Mouse (Mus musculus) mature B cell (primary cell): ENCODE data around the gene Cfap45.

ENCODE experiments used
- in situ Hi-C: fragments of 300-500 bp; cut with MboI; formaldehyde crosslinking; loops from 2 replicates; pipeline ENCODE4 v1.14.3; 2019

The Cfap45 gene

DNA sequence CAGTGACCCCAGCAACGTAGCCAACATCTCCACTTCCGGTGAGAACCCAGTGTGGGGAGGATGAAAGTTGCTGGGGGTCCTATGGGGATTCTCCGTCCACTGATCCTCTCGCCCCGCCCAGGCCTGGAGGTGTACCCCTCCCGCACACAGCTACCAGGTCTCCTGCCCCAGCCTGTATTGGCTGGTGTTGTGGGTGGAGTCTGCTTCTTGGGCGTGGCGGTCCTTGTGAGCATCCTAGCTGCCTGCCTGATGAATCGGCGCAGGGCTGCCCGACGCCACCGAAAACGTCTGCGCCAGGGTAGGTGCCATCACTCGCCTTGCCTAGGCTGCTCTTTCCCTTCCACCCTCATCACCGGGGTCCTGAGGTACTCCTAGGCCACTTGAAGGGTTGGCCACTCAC lies 24.6 kb upstream of the Cfap45 start:
- in situ Hi-C loops = no loop called here

DNA sequence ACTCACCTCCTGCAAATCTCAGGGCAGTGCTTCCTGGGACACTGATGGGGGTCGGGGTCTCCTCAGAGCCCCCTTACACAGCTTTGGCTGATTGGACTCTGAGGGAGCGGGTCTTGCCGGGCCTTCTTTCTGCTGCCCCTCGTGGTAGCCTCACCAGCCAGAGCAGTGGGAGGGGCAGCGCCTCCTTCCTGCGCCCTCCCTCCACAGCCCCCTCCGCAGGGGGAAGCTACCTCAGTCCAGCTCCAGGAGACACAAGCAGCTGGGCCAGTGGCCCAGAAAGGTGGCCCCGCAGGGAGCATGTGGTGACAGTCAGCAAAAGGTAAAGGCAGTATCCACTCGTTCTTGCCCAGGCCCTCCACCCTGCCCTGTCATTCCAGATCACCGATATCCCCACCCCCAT lies 23.2 kb upstream of the Cfap45 start:
- in situ Hi-C loops = no loop called here

DNA sequence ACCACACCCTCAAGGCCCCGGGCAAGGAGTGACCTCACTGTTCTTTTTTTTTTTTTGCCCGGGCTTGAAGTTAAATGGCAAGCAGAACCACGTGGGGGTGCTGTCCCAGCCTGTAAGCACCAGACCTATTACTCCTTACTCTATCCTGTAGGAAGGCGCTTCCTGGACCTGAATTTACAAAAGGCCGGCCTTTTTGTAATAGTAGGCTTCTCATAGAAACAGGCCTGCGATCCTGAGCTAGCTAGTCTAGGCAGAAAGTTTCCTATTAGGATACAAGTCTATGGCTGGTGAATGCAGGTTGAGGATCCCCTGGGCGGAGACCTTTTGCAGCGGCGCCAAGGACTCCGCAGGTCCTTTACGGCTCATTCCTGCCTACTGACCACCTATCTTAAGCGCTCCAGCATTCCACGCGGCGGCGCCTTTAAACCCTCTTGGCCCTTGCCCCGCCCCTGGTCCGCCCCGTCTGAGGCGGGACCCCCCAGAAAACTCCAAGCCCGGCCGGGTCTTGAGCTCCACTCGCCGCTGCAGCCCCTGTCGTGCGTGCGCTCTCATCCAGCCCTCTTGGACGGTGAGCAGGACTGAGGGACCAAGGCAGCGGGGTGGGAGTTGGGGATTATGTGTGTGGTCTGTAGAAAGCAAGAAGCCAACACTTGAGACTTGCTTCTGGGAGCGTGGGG lies 20.7 kb upstream of the Cfap45 start, which contains the start of gene Tagln2:
TSS of gene Tagln2 (plus strand) at position 283 of the 677 bp plus-strand sequence.
- in situ Hi-C loops = no loop called here

DNA sequence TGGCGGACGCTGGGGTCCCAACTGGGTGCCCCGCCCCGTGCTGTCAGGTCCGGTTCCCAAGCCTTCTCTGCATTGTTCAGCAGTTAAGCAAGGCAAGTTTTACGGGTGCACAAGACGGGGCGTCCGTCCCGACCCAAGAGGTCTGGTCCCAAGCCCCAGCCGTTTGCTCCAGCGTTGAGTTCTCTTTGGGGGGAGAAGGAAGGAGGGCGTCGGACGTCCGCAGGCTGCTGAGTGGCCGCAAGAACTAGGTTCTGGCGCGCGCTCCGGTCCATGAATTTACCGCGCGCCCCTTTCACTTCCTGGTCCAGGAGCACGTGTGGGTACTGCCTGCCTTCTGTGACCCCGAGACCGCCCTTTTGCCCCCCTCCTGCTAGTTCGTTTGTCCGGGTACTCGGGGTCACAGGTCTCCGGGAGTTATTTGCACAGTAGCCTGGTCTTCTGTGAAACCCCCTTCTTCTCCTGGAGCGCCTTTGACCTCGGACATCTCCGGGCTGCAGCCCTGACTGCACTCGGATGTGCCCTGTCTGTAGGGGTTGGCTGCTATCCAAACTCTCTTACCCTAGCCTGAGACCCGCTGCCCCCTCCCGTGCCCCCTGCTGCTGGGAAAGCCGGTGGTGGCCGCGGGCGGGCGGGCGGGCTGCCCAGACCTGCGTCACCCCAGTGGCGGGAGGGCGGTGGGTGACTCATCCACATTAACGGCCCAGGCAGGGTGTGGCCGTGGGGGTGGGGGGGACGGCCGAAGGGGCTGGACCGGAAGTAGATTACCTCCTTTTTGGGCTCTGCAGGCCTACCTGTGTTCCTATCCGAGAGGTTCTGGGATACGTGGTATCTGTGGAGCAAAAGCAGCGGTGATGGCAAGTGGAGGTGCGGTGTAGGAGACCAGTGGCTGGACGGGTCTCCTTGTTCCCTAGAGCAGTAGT lies 19.9 kb upstream of the Cfap45 start:
- in situ Hi-C loops = no loop called here

DNA sequence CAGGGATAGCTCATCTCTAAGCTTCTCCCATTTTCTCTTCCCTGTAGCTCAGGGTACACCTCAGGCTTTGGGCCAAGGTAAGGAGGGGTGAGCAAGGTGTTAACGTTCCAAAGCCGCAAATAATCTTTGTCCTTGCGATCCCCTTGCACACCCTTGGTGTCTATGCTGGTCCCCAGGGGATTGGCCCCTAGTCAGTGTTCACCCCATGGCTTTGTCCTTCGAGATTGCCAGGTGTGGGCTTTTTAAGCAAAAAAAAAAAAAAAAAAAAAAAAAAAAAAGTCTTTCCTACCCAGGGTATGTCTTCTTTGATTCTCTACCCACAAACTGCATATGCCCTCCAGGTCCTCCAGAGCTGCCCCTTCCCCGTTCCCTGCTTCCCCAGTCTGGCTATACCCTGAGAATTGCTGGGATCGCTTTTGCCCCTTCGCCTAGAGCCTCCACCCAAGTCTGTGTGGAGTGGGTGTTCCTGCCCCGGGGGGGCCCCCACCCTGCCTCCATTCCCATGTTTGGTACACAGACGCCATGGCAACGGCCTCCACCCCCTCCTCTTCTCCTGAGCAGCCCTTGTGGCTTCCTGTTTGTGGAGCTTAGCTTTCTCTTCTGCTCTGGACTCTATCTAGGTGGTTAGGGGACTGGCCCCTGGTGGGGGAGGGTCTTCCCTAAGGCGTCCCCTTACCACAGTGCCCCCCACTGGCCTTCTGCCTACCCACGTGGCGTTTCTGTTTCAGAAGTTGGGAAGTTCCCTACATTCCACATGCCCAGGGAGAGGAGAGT lies 19.0 kb upstream of the Cfap45 start:
- in situ Hi-C loops = no loop called here

DNA sequence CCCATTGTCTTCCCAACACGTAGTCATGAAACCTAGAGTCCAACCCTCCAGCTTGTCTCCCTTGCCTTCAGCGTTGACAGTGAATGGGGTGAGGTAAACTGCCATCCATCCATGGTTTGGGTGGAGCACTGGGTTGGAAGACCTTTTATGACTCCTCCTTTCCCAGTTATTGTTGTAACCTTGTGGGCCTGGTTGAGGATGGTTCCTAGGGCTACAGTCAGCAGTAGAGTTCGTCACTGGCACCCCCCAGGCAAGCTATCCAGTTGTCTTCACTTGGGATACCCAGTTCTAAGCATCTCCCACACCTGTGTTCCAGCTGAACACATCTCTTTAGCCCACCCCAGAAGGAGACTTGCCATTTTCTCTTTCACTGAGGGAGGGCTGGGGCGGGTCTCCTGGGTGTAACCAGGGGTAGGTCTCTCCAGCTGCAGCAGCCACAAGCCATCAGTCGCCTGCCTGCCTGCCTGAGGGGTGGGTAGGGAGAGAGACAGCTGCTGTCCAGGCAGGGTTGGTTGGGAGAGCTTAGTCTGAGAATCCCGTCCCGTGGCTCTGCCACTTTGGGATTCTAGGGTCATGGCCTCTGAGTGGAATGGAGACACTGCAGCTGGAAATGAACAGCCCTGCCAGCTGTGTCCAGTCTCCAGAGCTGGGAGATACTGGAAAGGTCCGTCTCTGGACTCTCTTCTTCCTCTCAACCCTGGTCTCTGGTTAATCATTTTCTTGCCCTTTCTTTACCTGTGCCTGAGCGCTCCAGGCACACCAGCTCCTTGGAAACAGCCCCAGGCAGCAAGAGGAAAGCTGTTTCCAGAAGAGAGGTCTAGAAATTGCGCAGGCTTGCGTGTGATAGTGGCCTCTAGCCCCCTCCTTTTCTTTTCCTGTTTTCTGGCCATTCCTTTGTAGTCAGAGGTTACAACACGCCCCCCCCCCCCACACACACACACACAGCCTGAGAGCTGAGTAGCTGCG lies 18.2 kb upstream of the Cfap45 start:
- in situ Hi-C loops = no loop called here

DNA sequence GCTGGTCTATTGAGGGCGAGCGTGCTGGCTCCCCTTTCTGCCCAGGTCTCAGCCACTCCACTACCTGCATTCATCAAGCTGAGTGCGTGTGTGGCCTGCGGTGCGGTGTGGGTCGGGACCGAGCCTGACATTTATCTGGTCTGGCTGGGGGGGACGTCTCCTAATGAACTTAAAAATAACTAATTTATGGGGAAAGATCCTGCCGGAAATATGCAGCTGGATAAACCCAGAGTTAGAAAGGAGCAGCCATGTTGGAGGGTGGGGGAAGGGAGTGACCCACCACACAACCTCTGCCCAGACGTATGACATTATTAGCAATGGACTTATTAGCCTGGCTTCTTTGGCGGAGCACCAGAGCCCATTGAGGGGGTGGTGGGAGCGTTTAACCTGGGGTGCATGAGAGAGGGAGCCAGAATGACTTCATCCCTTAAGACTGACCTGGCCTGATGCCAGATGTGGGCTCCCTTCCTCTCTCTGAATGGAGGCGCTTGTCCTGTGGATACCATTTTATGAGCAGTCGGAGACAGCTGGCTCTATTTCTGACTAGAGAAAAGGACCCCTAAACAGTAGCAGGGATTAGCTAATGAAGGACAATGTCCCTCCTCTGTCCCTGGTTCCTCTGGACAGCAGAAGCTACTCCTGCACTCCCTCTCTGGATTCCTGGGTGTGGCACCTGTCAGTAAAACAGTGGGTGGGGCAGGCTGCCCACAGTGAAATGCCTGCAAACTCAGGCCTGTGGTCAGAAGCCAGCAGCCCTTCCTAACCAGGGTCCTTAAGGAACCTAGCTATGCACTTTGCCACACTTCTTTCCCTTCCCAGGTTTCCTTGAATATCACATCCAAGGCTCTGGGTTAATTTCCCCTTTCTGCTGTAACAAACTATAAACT lies 17.2 kb upstream of the Cfap45 start:
- in situ Hi-C loops = no loop called here

DNA sequence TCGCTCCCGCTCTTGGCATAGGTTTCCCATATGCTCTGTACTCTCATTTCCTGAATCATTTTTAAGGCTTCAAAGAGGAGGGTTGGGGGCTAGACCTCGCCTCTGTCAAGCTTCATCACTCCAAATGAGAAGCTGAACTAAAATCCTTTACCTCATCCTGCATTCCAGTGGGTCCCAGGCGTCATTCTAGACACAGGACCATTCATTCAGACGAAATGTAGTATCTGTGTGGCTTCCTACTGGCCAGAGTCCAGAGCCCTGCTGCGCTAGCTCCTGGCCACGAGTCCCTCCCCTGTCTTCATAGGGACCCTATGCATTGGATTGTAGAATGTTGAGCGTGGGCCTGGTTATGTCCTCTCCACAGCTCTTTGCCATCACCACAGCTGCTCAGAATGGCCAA lies 15.8 kb upstream of the Cfap45 start:
- in situ Hi-C loops = no loop called here

DNA sequence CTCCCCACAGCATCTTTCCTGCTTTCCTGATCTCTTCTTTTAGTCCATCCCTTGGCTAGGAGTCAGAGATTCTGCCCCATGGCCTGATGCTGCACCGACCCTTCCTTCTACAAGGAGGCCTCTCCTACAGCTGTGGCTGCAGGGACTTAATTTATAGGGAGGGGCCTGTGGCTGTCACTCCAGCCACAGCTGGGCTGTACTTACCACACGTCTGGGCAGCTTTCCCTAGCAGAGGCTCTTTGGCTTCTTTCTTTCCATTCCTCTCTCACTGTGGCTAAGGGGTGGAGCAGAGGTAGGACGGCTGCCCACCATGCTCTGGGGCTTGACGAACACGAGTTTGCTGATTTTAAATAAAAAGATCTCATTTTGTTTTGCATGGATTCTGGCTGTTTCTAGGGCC lies 13.6 kb upstream of the Cfap45 start:
- in situ Hi-C loops = no loop called here

DNA sequence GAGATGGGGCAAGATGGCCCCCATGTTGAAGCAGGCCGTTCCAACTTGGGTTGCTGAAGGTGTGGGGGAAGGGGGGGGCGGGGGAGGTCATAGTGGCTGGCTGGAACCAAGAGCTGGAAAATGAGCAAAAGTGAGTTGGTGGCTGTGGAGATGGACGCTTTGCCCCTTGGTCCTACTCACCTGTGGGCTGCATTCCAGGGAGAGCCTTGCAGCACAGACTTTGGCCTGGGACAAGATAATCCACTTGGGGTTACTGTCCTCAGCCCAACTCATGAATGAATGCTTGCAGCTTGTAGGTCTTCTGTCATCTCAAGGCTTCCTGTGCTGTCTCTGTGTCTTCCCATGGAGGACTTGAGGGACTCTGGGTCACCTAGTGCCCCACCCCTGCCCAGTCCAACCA lies 12.9 kb upstream of the Cfap45 start:
- in situ Hi-C loops = no loop called here

DNA sequence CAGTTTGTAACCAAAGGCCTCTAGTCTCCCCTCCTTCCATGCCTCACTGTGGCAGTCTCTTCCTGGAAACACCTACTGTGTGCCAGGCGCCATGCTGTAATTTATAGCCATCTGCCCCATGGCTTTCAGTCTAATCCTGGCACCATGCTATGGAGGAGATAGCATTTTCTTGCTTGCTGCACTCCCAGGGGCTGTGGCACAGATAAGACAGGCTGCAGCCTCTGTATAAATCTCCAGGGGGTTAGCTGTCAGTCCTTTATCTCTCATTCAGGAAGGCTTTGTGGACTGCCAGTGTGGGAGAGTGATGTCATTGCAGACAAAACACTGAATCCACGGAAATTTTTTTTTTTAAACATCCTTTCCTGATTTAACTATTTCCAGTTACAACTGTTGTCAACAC lies 12.4 kb upstream of the Cfap45 start:
- in situ Hi-C loops = no loop called here

DNA sequence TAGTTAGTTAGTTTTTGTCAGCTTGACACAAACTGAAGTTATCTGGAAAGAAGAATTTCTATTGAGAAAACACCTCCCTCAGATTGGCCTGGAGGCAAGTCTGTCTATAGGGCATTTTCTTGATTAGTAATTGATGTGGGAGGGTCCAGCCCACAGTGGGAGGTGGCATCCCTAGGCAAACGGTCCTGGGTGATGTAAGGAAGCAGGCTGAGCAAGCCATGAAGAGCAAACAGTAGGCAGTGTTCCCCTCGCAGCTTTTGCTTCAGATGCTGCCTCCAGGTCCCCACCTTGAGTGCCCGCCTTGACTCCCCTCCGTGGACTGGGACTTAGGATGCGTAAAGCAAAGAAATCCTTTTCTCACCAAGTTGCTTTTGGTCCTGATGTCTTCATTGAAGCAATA lies 11.4 kb upstream of the Cfap45 start:
- in situ Hi-C loops = no loop called here

DNA sequence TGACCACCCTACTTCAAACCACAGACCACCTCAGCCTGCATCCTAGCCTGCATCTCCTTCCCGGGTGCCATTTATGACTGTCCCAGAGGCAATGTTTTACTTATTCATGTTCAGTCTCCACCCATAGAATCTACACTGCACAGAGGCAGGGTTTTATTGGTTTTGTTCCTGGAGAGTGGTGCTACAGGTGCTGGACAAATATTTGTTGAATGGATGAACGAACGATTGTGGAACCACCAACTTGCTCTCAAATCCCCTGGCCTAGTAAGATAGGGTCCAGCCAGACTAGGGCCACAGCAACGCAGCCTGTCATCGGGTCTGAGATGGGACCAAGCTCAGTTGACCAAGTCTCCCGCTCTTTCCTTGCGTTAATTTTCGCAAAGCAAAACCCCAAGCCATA lies 10.6 kb upstream of the Cfap45 start:
- in situ Hi-C loops = no loop called here

DNA sequence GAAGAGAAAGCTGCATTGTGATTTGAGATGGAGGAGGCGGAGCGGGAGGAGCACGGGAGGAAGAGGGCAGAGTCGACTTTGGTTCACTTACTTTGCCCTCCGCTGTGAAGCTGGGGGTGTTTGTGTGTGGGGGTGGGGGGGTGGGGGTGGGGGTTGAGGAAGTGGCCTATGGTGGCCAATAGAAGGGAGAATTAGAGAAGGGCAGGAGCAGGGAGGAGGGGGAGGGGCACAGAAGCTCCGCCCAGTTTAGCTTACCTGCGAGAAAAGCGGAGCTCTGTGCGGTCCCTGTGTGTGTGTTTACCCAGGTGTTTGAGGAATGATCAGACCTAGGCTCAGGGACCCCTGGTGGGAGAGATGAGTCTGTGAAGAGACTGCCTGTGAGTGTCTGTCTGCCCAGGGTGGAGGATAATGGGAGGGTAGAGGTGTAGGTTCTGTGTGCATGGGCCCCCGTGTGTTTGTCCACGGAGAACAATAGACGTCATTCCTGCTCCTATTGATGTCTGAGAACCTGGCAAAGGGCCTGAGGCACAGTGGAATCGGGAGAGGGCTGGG lies 10.1 kb upstream of the Cfap45 start:
- in situ Hi-C loops = no loop called here

DNA sequence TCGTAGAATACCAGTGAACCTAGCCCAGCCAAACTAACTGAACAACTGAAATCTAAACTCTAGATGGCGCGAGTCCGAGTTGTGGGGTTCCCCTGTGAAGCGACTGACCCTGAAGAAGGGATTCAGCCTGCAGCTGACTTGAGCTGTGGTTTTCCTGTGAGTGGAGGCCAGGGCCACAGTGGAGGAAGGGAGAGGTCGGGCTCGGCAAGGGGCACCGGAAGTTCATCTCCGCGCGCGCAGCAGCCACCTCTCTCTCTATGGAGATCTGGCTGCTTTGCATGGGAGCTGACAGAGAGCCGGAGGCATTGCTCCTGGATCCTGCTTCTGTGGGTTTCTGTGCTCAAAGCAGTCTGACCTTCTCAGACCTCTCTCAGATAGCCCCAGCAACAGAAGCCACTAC lies 7.6 kb upstream of the Cfap45 start:
- in situ Hi-C loops = no loop called here

DNA sequence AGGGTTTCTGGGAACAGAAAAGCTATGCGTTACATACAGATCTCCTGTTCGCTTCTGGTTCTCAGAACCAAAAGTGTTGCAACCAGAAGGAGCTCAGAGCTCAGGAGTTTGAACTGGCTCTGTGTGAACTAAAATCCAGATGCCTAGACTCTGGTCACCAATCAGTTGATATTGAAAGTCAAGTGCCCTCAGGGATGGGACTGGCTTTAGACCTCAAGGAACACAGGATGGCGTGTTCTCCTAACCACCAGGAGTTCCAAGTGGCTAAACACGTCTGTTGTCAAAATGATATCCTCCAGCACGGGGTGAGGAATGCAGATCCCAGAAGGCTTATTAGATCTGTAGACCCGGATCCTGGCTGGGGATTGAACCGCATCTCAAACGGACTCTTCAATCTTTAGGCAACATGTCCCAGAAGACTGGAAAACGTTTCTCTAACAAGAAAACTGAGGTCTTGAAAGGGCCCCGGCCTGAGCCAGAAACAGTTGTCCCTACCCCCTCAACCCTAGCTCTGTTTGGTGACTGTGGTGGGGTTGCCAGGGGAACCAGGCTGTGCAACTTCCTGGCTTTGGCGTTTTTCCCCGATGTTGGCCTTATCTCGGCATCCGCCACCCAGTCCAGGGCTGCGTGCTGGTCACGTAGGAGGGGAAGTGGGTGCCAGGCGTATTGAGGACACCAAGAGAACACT lies 6.9 kb upstream of the Cfap45 start:
- in situ Hi-C loops = no loop called here

DNA sequence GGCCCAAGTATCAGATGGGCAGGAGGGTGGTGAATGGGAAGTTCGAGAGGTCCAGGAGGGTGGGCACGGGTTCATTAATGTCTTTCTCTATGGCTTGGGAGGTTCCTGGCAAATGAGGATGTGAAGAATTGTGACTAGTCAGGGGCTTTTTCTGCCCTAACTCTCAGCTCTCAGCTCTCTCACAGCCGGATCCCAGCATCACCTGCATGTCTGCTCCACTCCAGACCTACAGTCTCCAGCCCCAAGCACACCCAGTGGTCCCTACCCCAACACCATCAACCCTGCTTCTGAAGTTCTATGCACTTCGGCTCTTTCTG lies 6.4 kb upstream of the Cfap45 start:
- in situ Hi-C loops = no loop called here

DNA sequence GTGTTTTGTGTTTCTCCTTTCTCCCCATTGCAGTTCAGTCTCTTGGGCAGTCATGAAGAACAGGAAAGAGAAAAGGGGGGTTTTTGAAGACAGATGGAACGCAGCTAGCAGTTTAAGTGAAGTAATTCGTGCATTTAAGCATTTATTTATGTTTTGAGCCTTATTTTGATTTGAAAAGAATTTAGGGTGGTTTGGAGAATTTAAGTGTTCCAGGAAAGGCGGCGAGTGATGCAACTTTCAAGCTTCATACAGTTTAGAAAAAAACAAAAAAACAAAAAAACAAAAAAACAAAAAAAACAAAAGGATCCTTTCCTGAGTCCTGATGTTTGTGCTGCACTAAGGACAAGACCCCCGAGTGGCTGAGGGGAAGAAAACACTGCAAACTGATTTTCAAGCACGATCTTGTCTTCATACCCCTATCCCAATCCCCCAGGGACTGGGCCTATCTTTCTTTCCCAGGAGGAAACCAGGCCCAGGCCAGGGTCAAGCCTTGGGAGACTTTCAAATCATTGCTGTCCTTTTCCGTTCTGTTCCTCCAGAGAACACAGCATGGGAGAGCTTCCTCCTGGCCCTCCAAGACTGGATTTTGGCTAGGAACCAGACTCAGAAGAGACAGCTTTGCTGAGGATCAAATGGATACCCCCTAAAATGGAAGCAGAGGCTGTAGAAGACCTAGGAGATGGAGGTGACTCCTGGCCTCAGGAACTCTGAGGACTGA lies 5.9 kb upstream of the Cfap45 start:
- in situ Hi-C loops = no loop called here

DNA sequence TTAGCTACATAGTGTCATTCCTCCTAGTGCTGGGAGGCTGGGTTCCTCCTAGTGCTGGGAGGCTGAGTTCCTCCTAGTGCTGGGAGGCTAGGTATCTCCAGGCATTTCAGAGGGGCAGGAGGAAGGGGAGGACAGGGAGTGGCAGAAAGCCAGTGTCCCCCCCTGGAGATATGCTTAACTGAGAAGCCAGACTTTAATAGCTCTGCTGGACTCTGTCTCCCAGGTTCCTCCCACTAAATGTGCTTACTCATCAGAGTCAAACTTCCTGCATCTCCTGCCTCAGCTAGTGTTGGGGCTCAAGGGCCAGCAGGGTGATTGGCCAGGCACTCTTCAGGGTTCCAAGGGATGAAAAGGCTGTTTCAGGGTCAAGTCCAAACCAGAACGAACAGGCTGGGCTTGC lies 5.2 kb upstream of the Cfap45 start:
- in situ Hi-C loops = no loop called here
